In genomic region chr5:123470784-123471400, GRCm38 (mm10) we compare ENCODE assay signal across 10 mouse cellular contexts. TPM values are rescaled to one million over a fixed set of nuclear protein-coding genes. Genes with fewer than 3 reads are reported as not detected.
DNase-seq lines count a peak whose midpoint lies in the region; ATAC-seq and TF ChIP-seq lines count a peak whose summit lies in the region.
"Had no signal": no experiment of that assay in that cellular context is flagged by ENCODE, and none has a peak within 500 bp of the region (broad histone marks: within the 10 kb centered on the region; RNA-seq: fewer than 3 reads in every experiment).

No protein-coding gene starts in this region.

- TF ChIP-seq POLR2A in bone marrow macrophage, adult 2 months (IDR thresholded peaks at IDR 0.05; ENCODE audit: borderline replicate concordance, low read depth, low read length) = no peak

- peak overlapping the region; percentile 28 for H3K4me3 ChIP-seq in kidney, embryonic 15.5 days (replicated peaks)
- H3K4me3 ChIP-seq in bone marrow macrophage, adult 2 months (ENCODE audit: insufficient read depth, low read length) = peak overlapping the region; percentile 27
- no peak overlapping the region for H3K4me3 ChIP-seq in midbrain, embryonic 15.5 days

- 5% methylated on average over 10 of the region's 10 CpGs for WGBS in kidney, embryonic 15.5 days
- 70% methylated on average over 10 of the region's 10 CpGs for WGBS in midbrain, embryonic 15.5 days

- 0 out of 2 replicates have a peak, but pooled peaks have one; percentile 24 for TF ChIP-seq CTCF in bone marrow macrophage, adult 2 months (IDR thresholded peaks at IDR 0.05; ENCODE audit: low read depth, low read length)

- no peaks in the 10 kb centered on the region for H3K27me3 ChIP-seq in kidney, embryonic 15.5 days
- H3K27me3 ChIP-seq in midbrain, embryonic 15.5 days (replicated peaks) = no peaks in the 10 kb centered on the region

- no peaks in the 10 kb centered on the region for H3K36me3 ChIP-seq in kidney, embryonic 15.5 days
- H3K36me3 ChIP-seq in midbrain, embryonic 15.5 days (replicated peaks) = no peaks in the 10 kb centered on the region

- no peak overlapping the region for H3K9ac ChIP-seq in kidney, embryonic 15.5 days
- no peak overlapping the region for H3K9ac ChIP-seq in midbrain, embryonic 15.5 days

- DNase-seq in kidney, postnatal 14 days = no peak
- peak; percentile 74 for DNase-seq in induced T-regulatory cell, adult 2 months (ENCODE audit: low read depth)
- peak; percentile 10 for DNase-seq in mesoderm, embryonic 11.5 days (ENCODE audit: low read depth, low spot score)
- no peak for DNase-seq in ovary, postnatal 14 days (ENCODE audit: low spot score)
- DNase-seq: lung, postnatal 4 days had no signal

- H3K4me1 ChIP-seq in kidney, embryonic 15.5 days = peaks cover 5% of the 10 kb centered on the region
- H3K4me1 ChIP-seq in bone marrow macrophage, adult 2 months (ENCODE audit: control insufficient read depth, insufficient read depth, low read length) = peaks cover 3% of the 10 kb centered on the region; the same call in 1 of the 2 replicates
- H3K4me1 ChIP-seq in midbrain, embryonic 15.5 days = no peaks in the 10 kb centered on the region

- H3K4me2 ChIP-seq in kidney, embryonic 15.5 days = peak overlapping the region; percentile 53
- no peak overlapping the region for H3K4me2 ChIP-seq in midbrain, embryonic 15.5 days

- H3K27ac ChIP-seq in kidney, embryonic 15.5 days = no peak overlapping the region
- no peak overlapping the region for H3K27ac ChIP-seq in bone marrow macrophage, adult 2 months (ENCODE audit: insufficient read depth, low read depth, low read length)
- no peak overlapping the region for H3K27ac ChIP-seq in midbrain, embryonic 15.5 days

- no peaks in the 10 kb centered on the region for H3K9me3 ChIP-seq in kidney, embryonic 15.5 days (replicated peaks)
- no peaks in the 10 kb centered on the region for H3K9me3 ChIP-seq in midbrain, embryonic 15.5 days

- no peak for ATAC-seq in kidney, embryonic 15.5 days (replicated peaks; ENCODE audit: low FRiP score)
- no peak for ATAC-seq in monocyte, adult 5-6 weeks (replicated peaks; ENCODE audit: insufficient number of reproducible peaks, low FRiP score, low TSS enrichment, poor library complexity, severe bottlenecking)
- ATAC-seq in midbrain, embryonic 15.5 days (replicated peaks) = no peak

RNA-seq across cellular contexts. Expression of gene Lrrc43, which starts 18.2 kb away (rescaled TPM):
- polyA plus RNA-seq in kidney, embryonic 15.5 days (2015; fragmentation: Nextera tagmentation; extraction: Ambion mirVana) = not detected in 2 replicates
- not detected in 2 replicates for polyA plus RNA-seq in bone marrow macrophage, adult 2 months (2012; ENCODE audit: insufficient read depth, insufficient read length, missing spikeins)
- total RNA-seq in monocyte, adult 5-6 weeks (2017) = 0.95 TPM in 1 of 3 replicates, not detected in the others
- 0.89 and 1.1 TPM in 2 replicates for polyA plus RNA-seq in midbrain, embryonic 15.5 days (2015; fragmentation: Nextera tagmentation; extraction: Ambion mirVana)

RNA-seq across cellular contexts. Expression of gene Il31, which starts 18.4 kb away (rescaled TPM):
- not detected in 2 replicates for polyA plus RNA-seq in kidney, embryonic 15.5 days (2015; fragmentation: Nextera tagmentation; extraction: Ambion mirVana)
- not detected in 2 replicates for polyA plus RNA-seq in bone marrow macrophage, adult 2 months (2012; ENCODE audit: insufficient read depth, insufficient read length, missing spikeins)
- not detected in 3 replicates for total RNA-seq in monocyte, adult 5-6 weeks (2017)
- polyA plus RNA-seq in midbrain, embryonic 15.5 days (2015; fragmentation: Nextera tagmentation; extraction: Ambion mirVana) = not detected in 2 replicates
- polyA plus RNA-seq: cortical plate, adult 2 months had no signal

RNA-seq across cellular contexts. Expression of gene B3gnt4, which starts 39.4 kb away (rescaled TPM):
- polyA plus RNA-seq in kidney, embryonic 15.5 days (2015; fragmentation: Nextera tagmentation; extraction: Ambion mirVana) = 0.22 TPM in 1 of 2 replicates, not detected in the other
- not detected in 2 replicates for polyA plus RNA-seq in bone marrow macrophage, adult 2 months (2012; ENCODE audit: insufficient read depth, insufficient read length, missing spikeins)
- 0.53 TPM in 1 of 3 replicates, not detected in the others for total RNA-seq in monocyte, adult 5-6 weeks (2017)
- polyA plus RNA-seq in midbrain, embryonic 15.5 days (2015; fragmentation: Nextera tagmentation; extraction: Ambion mirVana) = 1.0 and 1.3 TPM in 2 replicates

RNA-seq across cellular contexts. Expression of gene Diablo, which starts 53.1 kb away (rescaled TPM):
- polyA plus RNA-seq in kidney, embryonic 15.5 days (2015; fragmentation: Nextera tagmentation; extraction: Ambion mirVana) = 114 and 121 TPM in 2 replicates
- 29.3 and 30.5 TPM in 2 replicates for polyA plus RNA-seq in bone marrow macrophage, adult 2 months (2012; ENCODE audit: insufficient read depth, insufficient read length, missing spikeins)
- 50.6 to 65.7 TPM (median 53.4 TPM) in 3 replicates for total RNA-seq in monocyte, adult 5-6 weeks (2017)
- 110 and 115 TPM in 2 replicates for polyA plus RNA-seq in midbrain, embryonic 15.5 days (2015; fragmentation: Nextera tagmentation; extraction: Ambion mirVana)

RNA-seq across cellular contexts. Expression of gene Gm49027, which starts 54.4 kb away (rescaled TPM):
- polyA plus RNA-seq in kidney, embryonic 15.5 days (2015; fragmentation: Nextera tagmentation; extraction: Ambion mirVana) = 1.2 and 2.6 TPM in 2 replicates
- 0.74 TPM in 1 of 2 replicates, not detected in the other for polyA plus RNA-seq in bone marrow macrophage, adult 2 months (2012; ENCODE audit: insufficient read depth, insufficient read length, missing spikeins)
- 5.7 TPM in 1 of 3 replicates, not detected in the others for total RNA-seq in monocyte, adult 5-6 weeks (2017)
- 1.1 and 1.5 TPM in 2 replicates for polyA plus RNA-seq in midbrain, embryonic 15.5 days (2015; fragmentation: Nextera tagmentation; extraction: Ambion mirVana)

Comparison
In these comparisons a context has a peak if more than half of its experiments do, and no peak if none do; other contexts are left out.
1. DNase-seq: peak in induced T-regulatory cell, adult 2 months (single experiment) and mesoderm, embryonic 11.5 days (single experiment); none in kidney, postnatal 14 days (single experiment) and ovary, postnatal 14 days (single experiment).